Mouse (Mus musculus) ES-Bruce4 (cell line): ENCODE data around the gene Dpp4. TPM values are rescaled to one million over a fixed set of nuclear protein-coding genes. Genes with fewer than 3 reads are reported as not detected.

Experiments used
- H3K27ac ChIP-seq: 2 replicates; pipeline ENCODE4 v1.5.1; 2012; ENCODE audit warnings: low read length, inconsistent platforms; ENCODE audit not compliant: insufficient read depth
- H3K27me3 ChIP-seq: 2 replicates; pipeline ENCODE4 v1.6.1; 2012; ENCODE audit warnings: mild to moderate bottlenecking, low read length, inconsistent platforms; ENCODE audit not compliant: control insufficient read depth, poor library complexity, insufficient read depth, severe bottlenecking
- H3K36me3 ChIP-seq: 2 replicates; pipeline ENCODE4 v1.6.1; 2012; ENCODE audit warnings: inconsistent platforms, mild to moderate bottlenecking, low read length, moderate library complexity; ENCODE audit not compliant: control insufficient read depth, poor library complexity, insufficient read depth, severe bottlenecking
- H3K4me1 ChIP-seq: one replicate; pipeline ENCODE4 v1.8.1; 2011; ENCODE audit warnings: low read length; ENCODE audit not compliant: control insufficient read depth, insufficient read depth
- H3K4me3 ChIP-seq: 2 replicates; pipeline ENCODE4 v1.5.1; 2011; ENCODE audit warnings: low read depth, mild to moderate bottlenecking, low read length
- H3K9ac ChIP-seq: 2 replicates; pipeline ENCODE4 v1.6.1; 2012; ENCODE audit warnings: low read depth, mild to moderate bottlenecking, inconsistent platforms; ENCODE audit not compliant: poor library complexity, severe bottlenecking
- H3K9me3 ChIP-seq: replicated peaks from 2 replicates; pipeline ENCODE4 v1.6.1; 2012; ENCODE audit warnings: mild to moderate bottlenecking, low read length, inconsistent platforms; ENCODE audit not compliant: control insufficient read depth, poor library complexity, insufficient read depth, severe bottlenecking
- CTCF ChIP-seq: IDR thresholded peaks from one replicate; pipeline ENCODE4 v1.8.1; 2011; ENCODE audit warnings: low read depth, low read length
- EP300 ChIP-seq: IDR thresholded peaks from 2 replicates; pipeline ENCODE4 v1.6.1; 2011; ENCODE audit warnings: low read depth, low read length; ENCODE audit not compliant: insufficient read depth
- POLR2A ChIP-seq: IDR thresholded peaks from one replicate; pipeline ENCODE4 v1.8.1; 2011; ENCODE audit warnings: low read length; ENCODE audit not compliant: insufficient read depth
- polyA plus RNA-seq: library from polyadenylated mRNA; stranded (reverse); fragments of >200 nt; gene quantifications from 2 replicates; pipeline ENCODE4 v1.2.4, GENCODE M21; 2011; ENCODE audit warnings: low read depth; ENCODE audit not compliant: missing spikeins, insufficient read depth, insufficient read length

The Dpp4 gene
- polyA plus RNA-seq, 1 experiment, result 1.2 TPM

DNA sequence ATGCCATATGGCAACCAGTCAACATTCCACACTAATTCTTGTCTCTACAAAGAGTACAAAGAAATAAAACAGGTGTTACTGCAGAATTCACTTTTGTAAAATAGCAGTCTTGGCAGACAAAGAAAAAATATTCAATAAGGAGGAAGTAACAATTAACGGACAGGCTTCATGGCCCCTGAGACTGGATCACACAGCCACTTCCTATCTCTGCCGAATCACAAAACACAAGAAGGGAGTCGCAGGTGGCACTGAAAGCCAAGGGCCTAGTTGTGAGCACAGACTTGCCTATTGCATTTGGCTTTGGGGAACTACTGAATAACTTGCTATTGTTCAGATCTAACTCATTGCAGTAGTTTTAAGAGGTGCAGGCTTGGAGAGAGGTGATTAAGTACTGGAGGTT is 19.9 kb downstream of the Dpp4 start:
- H3K27me3 ChIP-seq, result no peaks in the 10 kb centered on the region
- no peak for TF ChIP-seq CTCF
- TF ChIP-seq POLR2A, result no peak
- no peak for TF ChIP-seq EP300

DNA sequence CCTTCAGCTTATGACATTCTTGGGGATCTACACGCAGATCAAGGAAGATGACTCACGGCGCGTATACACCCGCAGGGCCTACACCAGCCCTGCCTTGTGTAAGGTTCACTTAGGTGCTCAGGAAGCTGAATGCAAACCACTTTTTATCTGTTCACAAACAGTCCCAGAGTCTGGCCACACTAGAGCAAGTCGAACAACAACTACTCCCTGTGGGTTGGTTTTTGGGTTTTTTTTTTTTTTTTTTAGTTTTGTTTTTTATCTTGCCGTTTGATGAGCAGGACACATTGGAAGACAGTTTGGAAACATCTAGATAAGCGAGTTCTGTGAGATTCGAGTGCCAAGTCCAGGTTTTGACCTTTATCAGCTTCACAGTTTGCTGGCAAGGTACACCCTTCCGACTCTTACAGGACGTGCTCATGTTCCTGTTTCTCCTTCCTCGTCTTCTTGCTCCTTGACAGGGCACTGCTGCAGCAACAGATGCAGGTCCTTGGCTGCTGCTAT is 21.0 kb downstream of the Dpp4 start:
- TF ChIP-seq POLR2A, result no peak
- Histone ChIP-seq H3K27ac (no peak overlapping the region), H3K9me3 (0 out of 2 replicates have a peak, but pooled peaks cover 2% of the 10 kb centered on the region), H3K27me3 (no peaks in the 10 kb centered on the region), H3K4me3 (no peak overlapping the region), H3K9ac (no peak overlapping the region), H3K4me1 (no peaks in the 10 kb centered on the region), H3K36me3 (no peaks in the 10 kb centered on the region)

More for the DNA sequence above, 19.9 kb downstream of the Dpp4 start:
- Histone ChIP-seq H3K27ac (no peak overlapping the region), H3K4me3 (no peak overlapping the region), H3K9me3 (0 out of 2 replicates have a peak, but pooled peaks cover 2% of the 10 kb centered on the region), H3K9ac (no peak overlapping the region), H3K36me3 (no peaks in the 10 kb centered on the region), H3K4me1 (no peaks in the 10 kb centered on the region)

DNA sequence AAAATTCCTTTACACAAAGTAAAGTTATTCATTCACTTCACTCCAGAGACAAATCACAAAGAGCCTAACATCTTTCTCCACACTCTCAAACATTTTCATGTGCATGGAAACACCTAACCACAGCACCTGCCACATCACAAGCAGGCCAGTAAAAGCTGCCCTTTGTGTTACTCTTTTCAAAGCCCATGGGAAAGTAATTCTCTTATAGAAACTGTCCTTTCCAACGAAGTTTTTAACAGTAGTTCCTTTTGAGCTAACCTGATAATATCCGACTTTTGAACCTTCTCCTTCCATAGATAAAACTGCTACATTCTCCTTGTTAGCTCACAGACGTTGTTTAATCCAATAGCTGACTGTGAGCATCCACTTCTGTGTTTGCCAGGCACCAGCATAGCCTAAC is 21.7 kb downstream of the Dpp4 start:
- H3K4me1 ChIP-seq, result no peaks in the 10 kb centered on the region
- no peak overlapping the region for H3K4me3 ChIP-seq
- H3K9ac ChIP-seq, result no peak overlapping the region
- no peak overlapping the region for H3K27ac ChIP-seq
- TF ChIP-seq POLR2A (no peak), EP300 (no peak), CTCF (no peak)
- H3K27me3 ChIP-seq, result no peaks in the 10 kb centered on the region
- no peaks in the 10 kb centered on the region for H3K36me3 ChIP-seq
- H3K9me3 ChIP-seq, result peaks cover 2% of the 10 kb centered on the region; the same call in 1 of the 2 replicates

DNA sequence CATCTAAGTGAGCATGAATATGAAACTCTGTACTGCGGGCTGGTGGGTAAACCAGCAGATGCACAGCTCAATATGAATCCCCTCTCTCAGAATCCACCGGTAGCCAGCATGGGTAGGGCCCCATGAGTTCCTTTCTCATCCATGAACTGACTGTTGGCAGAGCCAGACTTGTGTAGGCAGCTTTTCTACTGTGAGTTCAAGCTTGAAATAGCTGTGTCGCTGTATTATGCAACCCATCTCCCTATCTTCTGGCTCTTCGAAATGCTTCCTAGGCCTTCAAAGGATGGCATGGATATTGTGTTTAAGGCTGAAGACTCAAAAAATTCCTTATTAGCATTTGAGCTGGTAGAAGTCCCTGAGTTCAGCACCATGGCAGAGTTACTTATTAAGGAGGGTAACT is 23.2 kb downstream of the Dpp4 start:
- Histone ChIP-seq H3K27ac (no peak overlapping the region), H3K36me3 (no peaks in the 10 kb centered on the region), H3K9me3 (peaks cover 2% of the 10 kb centered on the region; the same call in 1 of the 2 replicates), H3K4me1 (no peaks in the 10 kb centered on the region), H3K4me3 (no peak overlapping the region), H3K9ac (no peak overlapping the region), H3K27me3 (no peaks in the 10 kb centered on the region)
- TF ChIP-seq EP300 (no peak), POLR2A (no peak), CTCF (no peak)

DNA sequence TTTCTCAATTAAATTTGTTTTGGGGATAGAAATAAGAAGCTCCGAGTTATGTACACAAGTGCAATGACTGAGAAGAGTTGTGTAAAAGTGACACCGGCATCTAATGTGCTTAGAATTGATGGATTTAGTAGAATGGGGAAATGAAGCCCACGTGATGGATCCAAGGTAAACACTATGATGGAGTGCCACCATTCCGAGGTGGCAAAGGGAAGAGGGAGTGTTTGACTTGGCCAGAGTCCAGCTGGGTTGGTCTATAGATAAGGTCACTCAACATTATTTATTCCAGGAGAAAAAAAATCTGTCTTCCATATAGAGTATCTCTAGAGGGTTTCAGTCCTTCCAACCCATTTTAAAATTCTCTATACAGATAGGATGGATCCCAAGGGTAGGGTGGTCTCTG is 28.8 kb downstream of the Dpp4 start:
- H3K27me3 ChIP-seq, result no peaks in the 10 kb centered on the region
- no peaks in the 10 kb centered on the region for H3K4me1 ChIP-seq
- H3K4me3 ChIP-seq, result no peak overlapping the region
- H3K9ac ChIP-seq, result no peak overlapping the region
- TF ChIP-seq EP300, result no peak
- no peak for TF ChIP-seq POLR2A
- no peak for TF ChIP-seq CTCF
- no peak overlapping the region for H3K27ac ChIP-seq
- H3K9me3 ChIP-seq, result peaks cover 1% of the 10 kb centered on the region; the same call in 1 of the 2 replicates
- H3K36me3 ChIP-seq, result no peaks in the 10 kb centered on the region

DNA sequence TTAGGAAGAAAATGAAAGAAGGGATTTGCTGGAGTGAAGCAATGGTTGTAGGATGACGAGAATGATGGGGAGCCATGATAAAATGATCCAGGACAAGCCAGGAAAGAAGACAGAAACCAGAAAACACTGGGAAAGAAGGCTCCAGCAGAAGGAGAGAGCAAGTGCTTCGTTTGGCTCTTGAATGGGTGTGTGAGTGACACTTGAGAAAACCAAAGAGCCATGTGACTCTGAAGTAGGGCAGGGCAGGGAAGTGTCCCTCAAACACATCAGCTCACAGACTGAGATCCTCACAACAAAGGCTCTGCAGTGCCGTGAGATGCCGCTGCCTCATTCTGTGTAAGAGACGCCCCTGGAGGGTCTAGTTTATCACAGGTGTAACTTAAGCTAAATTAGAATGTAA is 29.6 kb downstream of the Dpp4 start:
- Histone ChIP-seq H3K27me3 (no peaks in the 10 kb centered on the region), H3K36me3 (no peaks in the 10 kb centered on the region), H3K27ac (no peak overlapping the region), H3K9ac (no peak overlapping the region), H3K9me3 (no peaks in the 10 kb centered on the region; the same call in 1 of the 2 replicates), H3K4me1 (no peaks in the 10 kb centered on the region), H3K4me3 (no peak overlapping the region)
- TF ChIP-seq CTCF, result no peak
- no peak for TF ChIP-seq EP300
- no peak for TF ChIP-seq POLR2A
